ENCODE assay signal across 16 mouse cellular contexts in genomic region chr6:128337467-128337866, GRCm38 (mm10). TPM values are rescaled to one million over a fixed set of nuclear protein-coding genes. Genes with fewer than 3 reads are reported as not detected.
"Had no signal": no experiment of that assay in that cellular context is flagged by ENCODE, and none has a peak within 500 bp of the region (broad histone marks: within the 10 kb centered on the region; RNA-seq: fewer than 3 reads in every experiment).

No protein-coding gene starts in this region.

- H3K4me1 ChIP-seq: limb, embryonic 10.5 days had no signal

- H3K9me3 ChIP-seq: intestine, embryonic 15.5 days; limb, embryonic 10.5 days; liver, embryonic 12.5 days; midbrain, embryonic 10.5 days; neural tube, embryonic 15.5 days had no signal

- H3K27ac ChIP-seq: intestine, embryonic 15.5 days; left cerebral cortex, adult 2 months; limb, embryonic 10.5 days; liver, embryonic 12.5 days; stomach, postnatal 0 days had no signal

- H3K4me3 ChIP-seq: intestine, embryonic 15.5 days; left cerebral cortex, adult 2 months; limb, embryonic 10.5 days; liver, embryonic 12.5 days; midbrain, embryonic 10.5 days; myocyte; neural tube, embryonic 15.5 days had no signal

- DNase-seq: lung, embryonic 14.5 days; lung, postnatal 10 days; lung, postnatal 4 days; midbrain, embryonic 14.5 days; right cerebral cortex, postnatal 25 days; thymus, postnatal 4 days had no signal

- H3K4me2 ChIP-seq: intestine, embryonic 15.5 days; liver, embryonic 12.5 days; lung, embryonic 14.5 days; neural tube, embryonic 15.5 days had no signal

- ATAC-seq: intestine, embryonic 15.5 days; liver, embryonic 12.5 days had no signal

- H3K27me3 ChIP-seq: intestine, embryonic 15.5 days; liver, embryonic 12.5 days; neural tube, embryonic 15.5 days had no signal

- H3K9ac ChIP-seq: intestine, embryonic 15.5 days; liver, embryonic 12.5 days; lung, embryonic 14.5 days; neural tube, embryonic 15.5 days had no signal

RNA-seq across cellular contexts. Expression of gene Tex52, which starts 37.8 kb away (rescaled TPM):
- polyA plus RNA-seq: liver, embryonic 12.5 days; liver, embryonic 16.5 days; small intestine, adult 2 months had no signal
